Mouse (Mus musculus) left cerebral cortex, postnatal 25 days (tissue): Measurements from ENCODE around the gene Wdr76. TPM values are rescaled to one million over a fixed set of nuclear protein-coding genes. Genes with fewer than 3 reads are reported as not detected.

Experiments used
- DNase-seq, 2 experiments: peaks; one replicate each; pipeline ENCODE4 v3.0.0; 2022; ENCODE audit warnings: low spot score in 2 of 2, mixed read lengths in 1 of 2
- intact Hi-C: fragments of 180-260 bp; cut with DNase I; formaldehyde crosslinking; loops from one replicate; pipeline ENCODE4 v1.15.1; 2025
- total RNA-seq, 2 experiments: library from RNA; stranded (reverse); gene quantifications; 2 replicates each; pipeline ENCODE4 v1.2.3; 2021

Gene Wdr76
- total RNA-seq, 2 experiments from 2014 or later = 4.2 to 4.4 TPM

DNA sequence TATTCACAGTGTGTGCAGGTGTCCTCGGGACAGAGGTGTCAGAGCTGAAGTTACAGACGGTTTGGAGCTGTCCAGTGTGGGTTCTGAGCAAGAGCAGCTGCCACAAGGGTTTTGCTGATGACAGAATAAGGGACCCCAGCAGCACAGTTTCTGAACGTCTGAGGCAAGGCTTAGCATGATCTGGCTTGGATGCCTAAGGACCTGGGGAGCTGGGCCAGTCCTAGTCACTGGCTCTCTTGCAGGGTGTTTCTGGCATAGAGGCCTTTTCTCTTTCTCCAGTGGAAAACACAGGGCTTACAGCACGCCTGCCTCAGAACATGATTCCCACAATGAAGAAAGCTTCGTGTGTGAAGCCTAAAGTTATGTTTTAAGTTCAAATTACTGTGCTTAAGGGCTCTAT lies 78.2 kb downstream of the Wdr76 start:
- DNase-seq = no peak
- intact Hi-C loops = no loop called here

- DNase-seq = no peak
- intact Hi-C loops = no loop called here
Measured at GRCm38 (mm10) chr2:121587523-121588308, 81.2 kb downstream of the Wdr76 start.

DNA sequence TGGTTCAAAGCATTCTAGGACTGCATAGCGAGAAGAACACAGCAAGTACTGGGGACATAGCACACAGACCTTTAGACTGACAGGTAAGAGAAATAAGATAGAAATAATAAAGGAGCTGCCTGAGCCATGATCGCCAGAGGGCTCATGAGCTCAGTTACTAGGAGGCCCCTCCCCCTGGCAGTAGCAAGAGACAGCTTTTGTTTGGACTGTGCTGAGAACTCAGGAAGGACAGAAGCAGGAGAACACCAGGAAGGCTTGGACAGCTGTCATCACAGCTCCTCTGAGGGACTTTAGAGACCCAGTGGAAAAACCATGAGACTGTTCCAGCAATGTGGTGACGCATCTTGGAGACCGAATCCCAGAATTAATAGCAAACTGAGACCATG lies 81.8 kb downstream of the Wdr76 start:
- intact Hi-C loops = no loop called here
- peak in 1 of 2 experiments; percentile 28 for DNase-seq

DNA sequence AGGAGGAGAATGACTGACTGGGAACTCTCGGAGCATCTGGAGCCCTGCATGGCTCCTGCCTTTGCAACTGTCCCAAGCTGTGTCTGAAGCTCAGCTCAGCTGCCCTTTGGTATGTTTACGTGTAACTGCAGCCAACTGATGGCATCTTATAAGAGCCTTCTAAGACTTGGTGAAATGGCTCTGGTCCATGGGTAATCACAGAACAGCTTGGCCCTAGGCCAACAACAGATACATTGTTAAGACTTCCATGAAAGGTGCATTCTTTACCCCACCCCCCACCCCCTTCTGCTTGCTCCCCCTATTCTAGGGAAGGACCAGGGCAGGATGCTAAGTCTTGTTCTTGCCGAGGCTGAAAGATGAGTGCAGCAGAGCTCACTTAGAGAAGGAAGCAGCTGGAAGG lies 87.6 kb downstream of the Wdr76 start:
- intact Hi-C loops = no loop called here
- no peak for DNase-seq

Other genes with a start within 250 kb of the Wdr76 start
- 100 to 1,000 TPM; 131 to 158 TPM for gene Trp53bp1, start 235.3 kb upstream of the Wdr76 start, total RNA-seq
- gene Map1a, start 217.1 kb upstream of the Wdr76 start, total RNA-seq = 100 to 1,000 TPM; 524 to 622 TPM
- gene Ppip5k1, start 151.3 kb upstream of the Wdr76 start, total RNA-seq = 100 to 1,000 TPM; 111 to 122 TPM
- gene Ckmt1, start 149.0 kb upstream of the Wdr76 start, total RNA-seq = 100 to 1,000 TPM; 371 to 391 TPM
- gene Strc, start 119.6 kb upstream of the Wdr76 start, total RNA-seq = under 1 TPM; 0.09 to 0.62 TPM
- gene Pdia3, start 92.9 kb upstream of the Wdr76 start, total RNA-seq = 100 to 1,000 TPM; 207 to 216 TPM
- 1 to 10 TPM; 4.2 to 5.7 TPM for gene Catsper2, start 92.9 kb upstream of the Wdr76 start, total RNA-seq
- not detected for gene Ell3, start 62.4 kb upstream of the Wdr76 start, total RNA-seq
- 100 to 1,000 TPM; 188 to 195 TPM for gene Serf2, start 57.5 kb upstream of the Wdr76 start, total RNA-seq
- gene Hypk, start 53.4 kb upstream of the Wdr76 start, total RNA-seq = 10 to 100 TPM; 13.9 to 16.1 TPM
- gene Serinc4, start 49.9 kb upstream of the Wdr76 start, total RNA-seq = under 1 TPM; 0.46 to 0.62 TPM
- gene Mfap1b, start 32.7 kb upstream of the Wdr76 start, total RNA-seq = 10 to 100 TPM; 39.9 to 40.9 TPM
- 10 to 100 TPM; 35.3 to 38.0 TPM for gene Mfap1a, start 58 bp upstream of the Wdr76 start, total RNA-seq